Mouse (Mus musculus) regulatory T cell (primary cell): ENCODE data around the gene 6430548M08Rik.

Experiments
- in situ Hi-C: fragments of 300-600 bp; cut with MboI, MseI; formaldehyde crosslinking; loops from one replicate; pipeline ENCODE4 v1.15.1; 2025; ENCODE audit warnings: high pct_unique_total_duplicates

6430548M08Rik gene

DNA sequence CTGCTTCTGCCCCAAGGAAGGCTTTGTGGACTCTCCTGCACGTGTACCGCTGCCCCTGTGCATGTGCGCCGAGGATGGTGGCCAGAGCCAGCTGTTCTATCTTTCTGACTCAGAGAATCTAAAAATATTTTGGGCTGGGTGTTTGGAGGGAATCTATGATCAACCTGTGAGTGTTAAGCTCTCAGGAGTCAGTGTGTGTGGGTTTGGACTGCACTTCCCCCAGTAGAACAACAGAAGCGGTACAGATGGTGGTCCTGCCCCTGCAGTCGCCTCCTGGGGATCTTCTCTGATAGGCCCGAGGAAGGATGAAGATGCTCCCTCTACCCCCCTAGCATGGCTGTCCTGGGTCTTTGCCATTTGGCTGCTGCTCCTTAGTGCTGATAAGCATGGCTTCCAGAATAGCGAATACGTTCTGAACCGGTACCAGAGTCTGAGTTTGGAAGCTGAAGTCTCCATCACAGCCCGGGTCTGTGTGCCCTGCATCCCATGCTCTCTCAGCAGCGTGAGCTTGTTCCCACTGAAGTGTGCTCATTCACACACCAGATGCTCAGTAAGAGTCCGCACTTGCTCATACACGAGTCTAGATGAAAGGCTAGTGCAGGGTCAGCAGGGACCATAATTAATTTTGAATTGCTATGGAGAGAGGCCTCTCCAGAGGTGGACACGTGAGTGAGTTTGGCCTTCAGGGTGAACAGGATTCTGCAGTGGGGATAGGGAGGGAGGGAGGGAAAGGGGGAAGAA, 30.1 kb downstream of the 6430548M08Rik start:
- in situ Hi-C loops: no loop called here

- in situ Hi-C loops: no loop called here
Observed at GRCm38 (mm10) chr8:120144652-120145301, 30.8 kb downstream of the 6430548M08Rik start.

DNA sequence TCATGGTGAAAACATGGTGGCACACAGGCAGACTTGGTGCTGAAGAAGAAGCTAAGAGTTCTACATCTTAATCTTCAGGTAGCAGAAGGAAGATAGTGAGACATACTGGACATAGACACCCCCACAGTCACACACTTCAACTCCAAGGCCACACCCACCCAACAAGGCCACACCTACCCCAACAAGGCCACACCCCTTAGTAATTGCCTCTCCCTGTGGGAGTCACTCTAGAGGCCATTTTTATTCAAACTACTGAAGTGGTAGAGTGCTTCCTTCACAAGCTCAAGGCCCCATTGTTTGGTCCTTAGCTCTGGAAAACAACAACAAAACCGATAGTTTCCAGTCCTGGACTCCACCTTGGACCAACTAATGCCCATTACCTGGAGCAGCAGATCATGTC, 32.1 kb downstream of the 6430548M08Rik start:
- in situ Hi-C loops: no loop called here

GRCm38 (mm10) chr8:120150028-120150427, 36.1 kb downstream of the 6430548M08Rik start:
- in situ Hi-C loops: no loop called here

DNA sequence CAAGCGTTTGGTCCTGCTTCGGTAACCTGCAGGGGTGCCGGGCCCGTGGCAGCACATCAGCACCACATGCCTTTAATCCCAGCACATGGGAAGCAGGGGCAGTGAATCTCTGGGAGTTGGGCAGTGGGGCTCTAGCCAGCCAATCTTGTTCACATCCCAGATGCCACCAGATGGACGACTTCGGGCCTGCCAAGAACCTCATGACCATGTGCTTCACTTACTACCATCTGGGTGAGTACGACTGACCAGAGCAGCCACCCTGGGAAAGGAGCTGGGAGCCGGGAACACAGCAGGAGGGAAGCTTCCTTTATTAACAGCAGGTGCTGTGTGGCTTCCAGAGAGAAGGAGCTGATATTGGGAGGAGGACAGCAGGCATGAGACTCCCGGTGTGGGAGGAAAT, 37.2 kb downstream of the 6430548M08Rik start:
- in situ Hi-C loops: no loop called here

GRCm38 (mm10) chr8:120152636-120153035, 38.7 kb downstream of the 6430548M08Rik start:
- in situ Hi-C loops: no loop called here

GRCm38 (mm10) chr8:120160366-120160765, 46.4 kb downstream of the 6430548M08Rik start:
- in situ Hi-C loops: loop anchor here (10.0 kb wide), 1 partner anchor 1124 kb away; no protein-coding TSS in a partner anchor

GRCm38 (mm10) chr8:120161658-120162403, 47.9 kb downstream of the 6430548M08Rik start:
- in situ Hi-C loops: loop anchor here (10.0 kb wide), 1 partner anchor 1123 kb away; no protein-coding TSS in a partner anchor

GRCm38 (mm10) chr8:120162404-120162752, 48.4 kb downstream of the 6430548M08Rik start:
- in situ Hi-C loops: loop anchor here (10.0 kb wide), 1 partner anchor 1122 kb away; no protein-coding TSS in a partner anchor

DNA sequence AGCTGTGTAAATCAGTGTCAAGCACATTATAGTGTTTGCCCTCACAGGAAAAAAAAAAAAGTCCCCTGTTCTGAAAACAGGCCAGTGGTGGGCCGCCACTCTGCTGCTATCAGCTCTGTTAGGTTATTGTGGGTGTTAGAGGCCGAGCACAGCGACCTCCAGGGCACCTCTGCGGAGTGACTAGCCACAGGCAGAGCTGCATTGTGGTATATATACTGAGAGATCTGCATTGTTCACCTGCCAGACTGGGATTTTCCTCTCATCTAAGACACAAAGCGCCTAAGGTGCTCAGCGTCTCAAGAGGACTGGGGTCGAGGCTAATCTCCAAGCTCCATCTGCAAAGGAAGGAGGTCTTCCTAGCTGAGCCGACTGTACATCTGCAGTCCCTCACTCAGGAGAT, 49.4 kb downstream of the 6430548M08Rik start:
- in situ Hi-C loops: loop anchor here (10.0 kb wide), 1 partner anchor 1121 kb away; no protein-coding TSS in a partner anchor

GRCm38 (mm10) chr8:120164026-120164425, 50.1 kb downstream of the 6430548M08Rik start:
- in situ Hi-C loops: loop anchor here (10.0 kb wide), 1 partner anchor 1121 kb away; no protein-coding TSS in a partner anchor

- in situ Hi-C loops: loop anchor here (10.0 kb wide), 1 partner anchor 1118 kb away; no protein-coding TSS in a partner anchor
Observed at GRCm38 (mm10) chr8:120167136-120167535, 53.2 kb downstream of the 6430548M08Rik start.

GRCm38 (mm10) chr8:120167821-120168220, 53.9 kb downstream of the 6430548M08Rik start:
- in situ Hi-C loops: loop anchor here (10.0 kb wide), 1 partner anchor 1117 kb away; no protein-coding TSS in a partner anchor

GRCm38 (mm10) chr8:120169119-120169518, 55.2 kb downstream of the 6430548M08Rik start:
- in situ Hi-C loops: loop anchor here (10.0 kb wide), 1 partner anchor 1116 kb away; no protein-coding TSS in a partner anchor

GRCm38 (mm10) chr8:120173195-120173594, 59.2 kb downstream of the 6430548M08Rik start:
- in situ Hi-C loops: no loop called here

DNA sequence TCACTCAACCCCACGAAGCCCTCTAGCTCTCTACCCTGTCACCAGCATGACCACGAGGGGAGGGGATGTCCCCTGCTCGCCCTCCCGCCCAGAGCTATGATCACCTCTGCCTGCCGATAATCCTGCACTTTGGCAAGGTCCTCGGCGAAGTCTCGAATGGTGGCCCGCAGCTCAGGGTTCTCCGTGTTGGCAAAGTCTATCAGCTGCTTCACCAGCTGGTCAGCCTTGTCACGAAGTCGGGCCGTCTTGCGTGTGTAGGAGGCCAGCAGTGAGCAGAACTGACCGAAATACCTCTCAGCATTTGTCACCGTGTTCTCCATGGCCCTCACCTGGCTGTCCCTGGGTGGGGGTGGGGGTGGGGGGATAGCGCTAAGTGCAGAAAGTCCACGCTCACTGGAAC, 60.7 kb downstream of the 6430548M08Rik start:
- in situ Hi-C loops: no loop called here

DNA sequence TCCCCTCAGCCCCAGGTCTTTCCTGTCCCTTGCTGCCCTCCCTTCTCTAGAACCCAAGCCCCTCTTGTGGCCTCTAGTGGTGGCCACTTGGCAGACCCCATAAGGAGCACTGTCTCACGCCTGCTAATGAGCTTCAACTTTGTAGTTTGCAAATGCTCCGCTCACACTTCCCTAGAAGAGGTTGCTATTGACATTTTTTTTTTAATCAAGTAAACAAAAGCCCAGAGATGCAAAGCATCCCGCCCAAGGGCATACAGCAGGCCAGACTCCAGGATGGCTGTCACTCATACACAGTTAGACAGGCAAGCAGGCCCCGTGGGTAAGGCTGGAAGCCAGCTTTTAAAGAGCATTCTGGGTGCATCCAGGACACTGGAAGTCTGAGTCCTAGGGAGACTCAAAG, 62.7 kb downstream of the 6430548M08Rik start:
- in situ Hi-C loops: no loop called here

- in situ Hi-C loops: no loop called here
Observed at GRCm38 (mm10) chr8:120177318-120178123, 63.6 kb downstream of the 6430548M08Rik start, which contains the start of gene Fam92b. TSS of gene Fam92b (minus strand) at chr8:120177466.

DNA sequence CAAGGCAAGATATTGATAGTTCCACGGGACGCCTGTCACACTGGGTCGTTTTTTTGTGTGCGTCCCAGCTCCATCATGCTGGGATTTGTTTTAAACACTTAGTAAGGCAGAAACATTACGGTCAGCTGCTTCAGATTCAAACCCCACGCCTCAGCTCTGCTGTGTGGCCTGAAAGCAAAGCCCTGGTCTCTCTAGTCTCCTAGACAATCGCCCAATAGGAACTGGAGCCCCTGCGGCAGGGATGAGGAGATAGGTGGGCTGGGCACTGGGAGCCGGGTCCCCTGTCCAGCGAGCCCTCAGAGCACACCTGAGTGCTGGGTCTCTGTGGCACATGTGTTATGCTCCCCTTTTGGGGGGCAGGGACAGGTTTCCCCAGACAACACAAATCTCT, 64.2 kb downstream of the 6430548M08Rik start:
- in situ Hi-C loops: no loop called here

- in situ Hi-C loops: no loop called here
Observed at GRCm38 (mm10) chr8:120179027-120179431, 65.1 kb downstream of the 6430548M08Rik start.

DNA sequence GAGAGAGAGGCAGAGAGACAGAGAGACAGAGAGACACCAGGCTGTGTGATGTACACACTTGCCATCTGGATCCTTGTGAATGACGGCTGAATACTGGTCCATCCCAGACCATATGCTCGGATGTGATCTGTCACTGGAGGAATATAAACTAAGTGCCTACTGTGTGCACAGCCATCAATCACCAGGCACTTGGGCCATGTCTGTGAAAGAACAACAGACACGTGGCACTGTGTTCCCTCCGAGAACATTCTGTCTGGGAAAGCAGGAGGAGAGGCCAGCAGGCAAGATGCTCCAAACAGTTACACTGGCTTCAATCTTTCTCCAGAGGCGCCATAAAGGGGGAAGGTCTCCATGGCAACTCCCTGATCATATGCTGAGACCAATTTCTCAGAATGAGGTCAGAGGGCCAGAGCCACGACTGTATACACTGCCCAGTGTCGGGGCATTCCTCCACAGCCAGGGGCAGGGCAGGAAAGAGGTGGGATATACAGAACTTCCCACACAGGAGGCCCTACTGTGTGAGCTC, 66.6 kb downstream of the 6430548M08Rik start:
- in situ Hi-C loops: no loop called here
